ENCODE assay signal across 8 mouse cellular contexts in the genomic region with DNA sequence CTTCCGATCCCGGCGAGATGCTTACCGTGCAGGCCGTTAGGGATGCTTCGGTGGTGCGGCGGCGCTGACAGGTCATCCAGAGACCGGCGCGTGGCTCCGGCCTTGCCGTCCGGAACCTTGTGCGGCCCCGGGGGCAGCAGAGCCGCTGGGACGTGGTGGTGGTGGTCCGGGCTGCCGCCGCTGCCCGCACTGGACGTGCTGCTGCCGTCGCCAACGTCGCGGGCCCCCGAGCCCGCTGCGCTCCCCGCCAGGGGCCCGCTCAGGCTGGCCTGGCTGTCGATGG. TPM values are rescaled to one million over a fixed set of nuclear protein-coding genes. Genes with fewer than 3 reads are reported as not detected.
A peak's percentile ranks its signal among the peaks of the same experiment; 100 is the strongest.
DNase-seq lines count a peak whose midpoint lies in the region; ATAC-seq and TF ChIP-seq lines count a peak whose summit lies in the region.

No protein-coding gene starts in this region.

- peaks cover 14% of the 10 kb centered on the region for H3K27me3 ChIP-seq in heart, embryonic 12.5 days (replicated peaks)
- peaks cover 64% of the 10 kb centered on the region for H3K27me3 ChIP-seq in E14TG2a.4 (ENCODE audit: insufficient read depth, low read length)
- no peaks in the 10 kb centered on the region for H3K27me3 ChIP-seq in forebrain, embryonic 12.5 days
- peaks cover 83% of the 10 kb centered on the region for H3K27me3 ChIP-seq in liver, embryonic 15.5 days

- peak overlapping the region; percentile 99 for H3K4me2 ChIP-seq in heart, embryonic 12.5 days
- peak overlapping the region; percentile 98 for H3K4me2 ChIP-seq in forebrain, embryonic 12.5 days
- H3K4me2 ChIP-seq in liver, embryonic 15.5 days, result peak overlapping the region; percentile 87

- H3K9me3 ChIP-seq in heart, embryonic 12.5 days (replicated peaks), result no peaks in the 10 kb centered on the region
- H3K9me3 ChIP-seq in E14TG2a.4 (ENCODE audit: low read length), result no peaks in the 10 kb centered on the region
- no peaks in the 10 kb centered on the region for H3K9me3 ChIP-seq in forebrain, embryonic 12.5 days
- no peaks in the 10 kb centered on the region for H3K9me3 ChIP-seq in liver, embryonic 15.5 days (replicated peaks)

- peak overlapping the region; percentile 81 for H3K9ac ChIP-seq in heart, embryonic 12.5 days
- H3K9ac ChIP-seq in forebrain, embryonic 12.5 days, result peak overlapping the region; percentile 92
- peak overlapping the region; percentile 42; the same call in 1 of the 2 replicates for H3K9ac ChIP-seq in liver, embryonic 15.5 days

- peak overlapping the region; percentile 62 for H3K4me3 ChIP-seq in heart, embryonic 12.5 days
- H3K4me3 ChIP-seq in E14TG2a.4 (replicated peaks; ENCODE audit: low read length), result peak overlapping the region; percentile 84
- peak overlapping the region; percentile 82 for H3K4me3 ChIP-seq in forebrain, embryonic 12.5 days (replicated peaks)
- peak overlapping the region; percentile 64 for H3K4me3 ChIP-seq in liver, embryonic 15.5 days (replicated peaks)

- H3K4me1 ChIP-seq in heart, embryonic 12.5 days (replicated peaks), result peaks cover 76% of the 10 kb centered on the region
- H3K4me1 ChIP-seq in E14TG2a.4 (replicated peaks; ENCODE audit: low read depth, low read length), result peaks cover 74% of the 10 kb centered on the region
- peaks cover 84% of the 10 kb centered on the region for H3K4me1 ChIP-seq in forebrain, embryonic 12.5 days
- H3K4me1 ChIP-seq in liver, embryonic 15.5 days (replicated peaks), result peaks cover 57% of the 10 kb centered on the region

- DNase-seq in heart, postnatal 10 days, result no peak
- DNase-seq in right cerebral cortex, postnatal 36 days (ENCODE audit: low spot score in 2 of 2), result no peak
- no peak for DNase-seq in spleen, adult 12 weeks (ENCODE audit: low spot score)

- TF ChIP-seq CTCF in E14TG2a.4 (conservative IDR thresholded peaks at IDR 0.05; ENCODE audit: low read length), result no peak

- under 1% methylated on average over 28 of the region's 35 CpGs for WGBS in heart, embryonic 12.5 days
- WGBS in forebrain, embryonic 12.5 days, result under 1% methylated on average over 26 of the region's 35 CpGs
- WGBS in liver, embryonic 15.5 days (ENCODE audit: insufficient replicate concordance), result 1% methylated on average over 35 of the region's 35 CpGs

- no peak for ATAC-seq in heart, embryonic 12.5 days (ENCODE audit: insufficient number of reproducible peaks, low FRiP score)
- no peak for ATAC-seq in forebrain, embryonic 12.5 days (ENCODE audit: low FRiP score)
- no peak for ATAC-seq in liver, embryonic 15.5 days (ENCODE audit: insufficient read depth)
- ATAC-seq in erythroid progenitor cell, adult 5-6 weeks (replicated peaks; ENCODE audit: low FRiP score, poor library complexity, severe bottlenecking), result no peak

- no peaks in the 10 kb centered on the region for H3K36me3 ChIP-seq in heart, embryonic 12.5 days
- peaks cover 43% of the 10 kb centered on the region for H3K36me3 ChIP-seq in E14TG2a.4 (ENCODE audit: insufficient read depth, low read length)
- peaks cover 4% of the 10 kb centered on the region for H3K36me3 ChIP-seq in forebrain, embryonic 12.5 days (replicated peaks)
- H3K36me3 ChIP-seq in liver, embryonic 15.5 days (replicated peaks), result no peaks in the 10 kb centered on the region

- 0 out of 2 replicates have a peak overlapping the region, but pooled peaks have one; percentile 4 for H3K27ac ChIP-seq in heart, embryonic 12.5 days (ENCODE audit: poor library complexity, severe bottlenecking)
- H3K27ac ChIP-seq in forebrain, embryonic 12.5 days, result peak overlapping the region; percentile 94
- no peak overlapping the region for H3K27ac ChIP-seq in liver, embryonic 15.5 days (replicated peaks)

- intact Hi-C loops in heart, postnatal 10 days (cut with DNase I), result loop anchor here (2.0 kb wide), 1 partner anchor 37 kb away; no protein-coding TSS in a partner anchor

RNA-seq across cellular contexts. Expression of a gene that starts 1.0 kb away (rescaled TPM):
- polyA plus RNA-seq in heart, embryonic 12.5 days (2016; fragmentation: Nextera tagmentation; extraction: Ambion mirVana), result 5.9 and 6.0 TPM in 2 replicates
- total RNA-seq in heart, postnatal 10 days (2021), result 10 to 100 TPM; 32.8 to 34.4 TPM
- polyA plus RNA-seq in forebrain, embryonic 12.5 days (2016; fragmentation: Nextera tagmentation; extraction: Ambion mirVana), result 10.7 and 14.7 TPM in 2 replicates
- polyA plus RNA-seq in liver, embryonic 15.5 days (2015; fragmentation: Nextera tagmentation; extraction: Ambion mirVana), result 1.1 and 1.4 TPM in 2 replicates
- total RNA-seq in erythroid progenitor cell, adult 5-6 weeks (2015; ENCODE audit: low replicate concordance), result not detected in 2 replicates
- total RNA-seq in erythroid progenitor cell, adult 5-6 weeks (2017; ENCODE audit: low replicate concordance), result 0.64 and 6.3 TPM in 2 replicates

RNA-seq across cellular contexts. Expression of a gene that starts 31.8 kb away (rescaled TPM):
- 0.82 and 1.2 TPM in 2 replicates for polyA plus RNA-seq in heart, embryonic 12.5 days (2016; fragmentation: Nextera tagmentation; extraction: Ambion mirVana)
- total RNA-seq in heart, postnatal 10 days (2021), result 1 to 10 TPM; 1.5 to 3.2 TPM
- 3.3 and 3.5 TPM in 2 replicates for polyA plus RNA-seq in forebrain, embryonic 12.5 days (2016; fragmentation: Nextera tagmentation; extraction: Ambion mirVana)
- polyA plus RNA-seq in liver, embryonic 15.5 days (2015; fragmentation: Nextera tagmentation; extraction: Ambion mirVana), result 0.03 and 0.09 TPM in 2 replicates
- not detected in 2 replicates for total RNA-seq in erythroid progenitor cell, adult 5-6 weeks (2015; ENCODE audit: low replicate concordance)
- not detected in 2 replicates for total RNA-seq in erythroid progenitor cell, adult 5-6 weeks (2017; ENCODE audit: low replicate concordance)

RNA-seq across cellular contexts. Expression of a gene that starts 59.9 kb away (rescaled TPM):
- polyA plus RNA-seq in heart, embryonic 12.5 days (2016; fragmentation: Nextera tagmentation; extraction: Ambion mirVana), result 7.9 and 8.0 TPM in 2 replicates
- 1 to 10 TPM in 1 of 2 experiments, under 1 TPM in 1; 0.69 to 2.3 TPM for total RNA-seq in heart, postnatal 10 days (2021)
- polyA plus RNA-seq in forebrain, embryonic 12.5 days (2016; fragmentation: Nextera tagmentation; extraction: Ambion mirVana), result 24.4 and 24.6 TPM in 2 replicates
- 0.08 and 0.09 TPM in 2 replicates for polyA plus RNA-seq in liver, embryonic 15.5 days (2015; fragmentation: Nextera tagmentation; extraction: Ambion mirVana)
- not detected in 2 replicates for total RNA-seq in erythroid progenitor cell, adult 5-6 weeks (2015; ENCODE audit: low replicate concordance)
- not detected in 2 replicates for total RNA-seq in erythroid progenitor cell, adult 5-6 weeks (2017; ENCODE audit: low replicate concordance)

Comparison
In these comparisons a context has a peak if more than half of its experiments do, and no peak if none do; other contexts are left out.
1. H3K9ac ChIP-seq: peak in every context shown above with its lines; median percentile 92 in forebrain, embryonic 12.5 days; 81 in heart, embryonic 12.5 days; 42 in liver, embryonic 15.5 days.